Mouse (Mus musculus) midbrain, postnatal 0 days (tissue): ENCODE results near the gene Sergef. TPM values are rescaled to one million over a fixed set of nuclear protein-coding genes. Genes with fewer than 3 reads are reported as not detected.
A peak's percentile ranks its signal among the peaks of the same experiment; 100 is the strongest.

ENCODE experiments used
- ATAC-seq: fragments of 200-750 bp; cut with Nextera tagmentation; 2 replicates; pipeline ENCODE4 v1.8.0; 2017; ENCODE audit warnings: moderate number of reproducible peaks, mild to moderate bottlenecking, moderate TSS enrichment, moderate library complexity; ENCODE audit not compliant: low FRiP score
- DNase-seq: peaks from one replicate; pipeline ENCODE4 v3.0.0-alpha.2; 2015; ENCODE audit warnings: low spot score
- H3K27ac ChIP-seq: fragments of 300-500 bp; sonication (generic); 2 replicates; pipeline ENCODE4 v1.5.1; 2014; ENCODE audit warnings: low read depth, mild to moderate bottlenecking, low read length, mixed read lengths
- H3K27me3 ChIP-seq: fragments of 300-500 bp; sonication (generic); 2 replicates; pipeline ENCODE4 v1.6.1; 2014; ENCODE audit warnings: low read length, control low read depth, mixed read lengths; ENCODE audit not compliant: insufficient read depth
- H3K36me3 ChIP-seq: fragments of 300-500 bp; sonication (generic); 2 replicates; pipeline ENCODE4 v1.6.1; 2014; ENCODE audit warnings: low read length, control low read depth, mixed read lengths; ENCODE audit not compliant: insufficient read depth
- H3K4me1 ChIP-seq: fragments of 300-500 bp; sonication (generic); 2 replicates; pipeline ENCODE4 v1.6.1; 2014; ENCODE audit warnings: mild to moderate bottlenecking, control low read depth, antibody characterized with exemption, low read length, mixed read lengths; ENCODE audit not compliant: insufficient read depth
- H3K4me2 ChIP-seq: fragments of 300-500 bp; sonication (generic); 2 replicates; pipeline ENCODE4 v1.6.1; 2014; ENCODE audit warnings: low read depth, mild to moderate bottlenecking, low read length, mixed read lengths; ENCODE audit not compliant: poor library complexity, severe bottlenecking
- H3K4me3 ChIP-seq: fragments of 300-500 bp; sonication (generic); 2 replicates; pipeline ENCODE4 v1.5.1; 2014; ENCODE audit warnings: low read depth, mild to moderate bottlenecking, low read length, moderate library complexity
- H3K9ac ChIP-seq: fragments of 300-500 bp; sonication (generic); replicated peaks from 2 replicates; pipeline ENCODE4 v1.6.1; 2014; ENCODE audit warnings: mild to moderate bottlenecking, low read length, moderate library complexity, mixed read lengths; ENCODE audit not compliant: poor library complexity, severe bottlenecking
- H3K9me3 ChIP-seq: fragments of 300-500 bp; sonication (generic); 2 replicates; pipeline ENCODE4 v1.6.1; 2016; ENCODE audit warnings: low read length, control low read depth
- CTCF ChIP-seq: IDR thresholded peaks from 2 replicates; pipeline ENCODE4 v1.5.1; 2016; ENCODE audit warnings: antibody characterized with exemption, mild to moderate bottlenecking
- whole genome bisulfite sequencing: fragments of 180-500 bp; shearing (Covaris S2); extraction: QIAGEN DNeasy Blood & Tissue Kit; methylation state at CpG from one replicate; pipeline ENCODE4 v1.1.7; 2014; 5-methylcytosine and 5-hydroxymethylcytosine counted together
- polyA plus RNA-seq: library from polyadenylated mRNA; unstranded; fragments of >200 nt; fragmentation: Nextera tagmentation; extraction: Ambion mirVana; gene quantifications from 2 replicates; pipeline ENCODE4 v1.2.1, GENCODE M21; 2015
- total RNA-seq: library from RNA; depleted of rRNA; stranded (reverse); fragments of >200 nt; gene quantifications from 2 replicates; pipeline ENCODE4 v1.2.3, GENCODE M21; 2014

Sergef gene
- total and polyA plus RNA-seq, 2 experiments from 2014 or later, result 47.5 to 50.9 TPM

DNA sequence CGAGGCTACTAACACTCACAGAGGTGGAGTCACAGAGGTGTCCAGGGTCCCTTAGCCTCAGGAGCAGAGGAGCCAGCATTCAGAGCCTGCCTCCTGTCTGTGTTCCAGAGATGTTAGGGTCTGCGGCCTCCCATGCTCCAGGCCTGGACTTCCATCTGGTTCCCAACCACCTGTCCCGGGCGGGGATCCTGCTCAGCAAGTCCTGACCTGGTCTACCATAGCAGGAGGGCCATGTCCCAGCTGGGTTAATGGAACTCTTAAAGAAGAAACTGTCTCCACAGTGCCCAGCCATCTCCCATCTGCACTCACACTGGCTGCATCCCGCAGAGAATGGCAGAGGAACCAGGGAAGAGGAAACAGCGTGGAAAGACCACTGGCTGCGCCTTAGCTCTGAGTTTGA lies 234.9 kb downstream of the Sergef start:
- H3K27ac ChIP-seq, result no peak overlapping the region
- no peaks in the 10 kb centered on the region for H3K36me3 ChIP-seq
- H3K4me1 ChIP-seq, result peaks cover 18% of the 10 kb centered on the region; the same call in 1 of the 2 replicates
- no peak overlapping the region for H3K4me2 ChIP-seq
- no peak overlapping the region for H3K4me3 ChIP-seq
- DNase-seq (no peak), ATAC-seq (no peak)
- no peak for TF ChIP-seq CTCF
- H3K9me3 ChIP-seq, result no peaks in the 10 kb centered on the region
- 86% methylated on average over 7 of the region's 7 CpGs for WGBS
- H3K27me3 ChIP-seq, result no peaks in the 10 kb centered on the region
- H3K9ac ChIP-seq, result no peak overlapping the region

- WGBS, result 85% methylated on average over 15 of the region's 15 CpGs
- no peaks in the 10 kb centered on the region for H3K36me3 ChIP-seq
- H3K4me2 ChIP-seq, result no peak overlapping the region
- H3K9ac ChIP-seq, result no peak overlapping the region
- no peak for TF ChIP-seq CTCF
- no peak overlapping the region for H3K27ac ChIP-seq
- H3K4me1 ChIP-seq, result peaks cover 26% of the 10 kb centered on the region
- no peaks in the 10 kb centered on the region for H3K9me3 ChIP-seq
- no peaks in the 10 kb centered on the region for H3K27me3 ChIP-seq
- no peak for DNase-seq
- no peak overlapping the region for H3K4me3 ChIP-seq
- no peak for ATAC-seq
These were observed 235.8 kb downstream of the Sergef start for GRCm38 (mm10) chr7:46403616-46404485.

GRCm38 (mm10) chr7:46401371-46402180 lies 238.0 kb downstream of the Sergef start:
- H3K9me3 ChIP-seq, result no peaks in the 10 kb centered on the region
- DNase-seq, result no peak
- WGBS, result 76% methylated on average over 3 of the region's 3 CpGs
- H3K27me3 ChIP-seq, result no peaks in the 10 kb centered on the region
- no peaks in the 10 kb centered on the region for H3K36me3 ChIP-seq
- no peak for ATAC-seq
- H3K9ac ChIP-seq, result no peak overlapping the region
- TF ChIP-seq CTCF, result no peak
- peak overlapping the region; percentile 70 for H3K4me2 ChIP-seq
- H3K4me1 ChIP-seq, result peaks cover 30% of the 10 kb centered on the region
- no peak overlapping the region for H3K27ac ChIP-seq
- H3K4me3 ChIP-seq, result peak overlapping the region; percentile 64; the same call in 1 of the 2 replicates

GRCm38 (mm10) chr7:46400346-46400745 lies 239.3 kb downstream of the Sergef start:
- H3K4me3 ChIP-seq, result peak overlapping the region; percentile 64
- peak; percentile 60 for DNase-seq
- H3K4me2 ChIP-seq, result peak overlapping the region; percentile 70
- H3K27ac ChIP-seq, result peak overlapping the region; percentile 26; the same call in 1 of the 2 replicates
- no peaks in the 10 kb centered on the region for H3K36me3 ChIP-seq
- H3K9ac ChIP-seq, result peak overlapping the region; percentile 44
- H3K4me1 ChIP-seq, result peaks cover 30% of the 10 kb centered on the region
- TF ChIP-seq CTCF, result no peak
- WGBS, result 18% methylated on average over 8 of the region's 8 CpGs
- H3K27me3 ChIP-seq, result no peaks in the 10 kb centered on the region
- no peak for ATAC-seq
- H3K9me3 ChIP-seq, result no peaks in the 10 kb centered on the region

GRCm38 (mm10) chr7:46399676-46400075 lies 239.9 kb downstream of the Sergef start:
- no peak for ATAC-seq

More at GRCm38 (mm10) chr7:46399676-46400075, 239.9 kb downstream of the Sergef start:
- WGBS, result 94% methylated on average over 1 of the region's 1 CpGs
- H3K4me2 ChIP-seq, result peak overlapping the region; percentile 70
- peaks cover 2% of the 10 kb centered on the region; the same call in 1 of the 2 replicates for H3K27me3 ChIP-seq
- peaks cover 30% of the 10 kb centered on the region for H3K4me1 ChIP-seq
- TF ChIP-seq CTCF, result no peak
- no peaks in the 10 kb centered on the region for H3K9me3 ChIP-seq
- DNase-seq, result no peak
- peak overlapping the region; percentile 64 for H3K4me3 ChIP-seq
- H3K27ac ChIP-seq, result no peak overlapping the region
- H3K36me3 ChIP-seq, result no peaks in the 10 kb centered on the region
- H3K9ac ChIP-seq, result peak overlapping the region; percentile 92; the same call in 1 of the 2 replicates
